Mouse (Mus musculus) heart, adult 2 months (tissue): ENCODE measurements at regions not wholly inside any gene's neighbourhood (a gene's known extent, or its start where the extent isn't known, plus 50 kb on each side); places are given as distances from the start of the nearest gene placed in this dataset.

ENCODE experiments used
- CTCF ChIP-seq: fragments of 200-600 bp; IDR thresholded peaks from 2 replicates; pipeline ENCODE4 v1.8.1; 2022; ENCODE audit warnings: antibody characterized with exemption, mild to moderate bottlenecking, moderate library complexity
- POLR2A ChIP-seq: fragments of 200-500 bp; IDR thresholded peaks from 2 replicates; pipeline ENCODE4 v1.6.1; 2011; ENCODE audit warnings: mild to moderate bottlenecking, low read depth, low read length, control low read depth; ENCODE audit not compliant: insufficient read depth

GRCm38 (mm10) chr12:27866421-27866820, 524.0 kb upstream of the Sox11 start:
- no peak for TF ChIP-seq CTCF
- TF ChIP-seq POLR2A = no peak
